Mouse (Mus musculus) CH12.LX (cell line): ENCODE data around the gene Camkk1.

ENCODE experiments used
- CHD2 ChIP-seq: IDR thresholded peaks from 2 replicates; pipeline ENCODE4 v1.6.1; 2011; ENCODE audit warnings: low read length, improper control_type of control experiment
- TBP ChIP-seq: conservative IDR thresholded peaks from 2 replicates; pipeline ENCODE4 v1.6.1; 2011; ENCODE audit warnings: low read depth, low read length, improper control_type of control experiment

DNA sequence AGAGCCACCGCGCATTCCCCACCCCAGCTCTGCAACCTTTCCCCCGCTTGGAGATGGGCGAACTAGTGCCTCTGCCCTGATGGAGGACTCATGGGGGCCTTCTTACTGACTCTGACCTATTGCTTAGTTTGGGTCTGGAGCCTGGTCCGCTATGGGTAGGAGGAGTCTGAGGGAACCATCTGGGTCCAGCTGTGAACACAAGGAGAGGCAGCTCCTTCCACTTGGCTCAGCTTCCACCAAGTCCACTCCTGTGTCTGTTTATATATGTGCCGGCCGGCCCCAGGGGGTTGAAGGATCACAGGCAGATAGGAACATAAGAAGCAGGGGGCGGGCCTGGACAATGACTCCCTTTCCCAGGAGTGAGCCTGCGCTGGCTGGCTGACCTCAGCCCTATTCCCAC is 26.8 kb upstream of the Camkk1 start:
- TF ChIP-seq CHD2 (no peak), TBP (no peak)
